Mouse (Mus musculus): Measurements from ENCODE around the gene Smyd3. TPM values are rescaled to one million over a fixed set of nuclear protein-coding genes. Genes with fewer than 3 reads are reported as not detected.
A peak's percentile ranks its signal among the peaks of the same experiment; 100 is the strongest.

The Smyd3 gene
- polyA plus RNA-seq, 1 experiment from 2014 or later = 5.8 TPM

GRCm38 (mm10) chr1:179126287-179126686, 391.6 kb downstream of the Smyd3 start:
- H3K4me3 ChIP-seq (ENCODE audit: low read depth, low read length) = no peak overlapping the region
- ATAC-seq (no peak), DNase-seq (ENCODE audit: low spot score) (no peak)
- no peak overlapping the region for H3K27ac ChIP-seq (ENCODE audit: low read length)
- no peaks in the 10 kb centered on the region for H3K36me3 ChIP-seq (ENCODE audit: insufficient read depth, low read length)
- no peaks in the 10 kb centered on the region for H3K27me3 ChIP-seq (replicated peaks; ENCODE audit: insufficient read depth, low read length)
- no peaks in the 10 kb centered on the region for H3K4me1 ChIP-seq (ENCODE audit: insufficient read depth, low read depth, low read length)
- no peak overlapping the region for H3K4me2 ChIP-seq (replicated peaks; ENCODE audit: low read depth, low read length)
- TF ChIP-seq EP300 (IDR thresholded peaks at IDR 0.05) = no peak
- TF ChIP-seq CTCF (IDR thresholded peaks at IDR 0.05) = no peak
- H3K9me3 ChIP-seq (ENCODE audit: low read length) = no peaks in the 10 kb centered on the region
- H3K9ac ChIP-seq (replicated peaks; ENCODE audit: low read depth) = no peak overlapping the region
- 40% methylated on average over 3 of the region's 3 CpGs for WGBS

GRCm38 (mm10) chr1:179122476-179123229, 395.2 kb downstream of the Smyd3 start:
- WGBS = 62% methylated on average over 11 of the region's 11 CpGs
- Histone ChIP-seq H3K27me3 (replicated peaks; ENCODE audit: insufficient read depth, low read length) (no peaks in the 10 kb centered on the region), H3K4me1 (ENCODE audit: insufficient read depth, low read depth, low read length) (no peaks in the 10 kb centered on the region), H3K36me3 (ENCODE audit: insufficient read depth, low read length) (no peaks in the 10 kb centered on the region), H3K27ac (ENCODE audit: low read length) (no peak overlapping the region), H3K9ac (replicated peaks; ENCODE audit: low read depth) (no peak overlapping the region), H3K4me3 (ENCODE audit: low read depth, low read length) (no peak overlapping the region), H3K9me3 (ENCODE audit: low read length) (no peaks in the 10 kb centered on the region), H3K4me2 (replicated peaks; ENCODE audit: low read depth, low read length) (no peak overlapping the region)
- peak; percentile 21 for DNase-seq (ENCODE audit: low spot score)
- no peak for ATAC-seq
- TF ChIP-seq EP300 (IDR thresholded peaks at IDR 0.05) (no peak), CTCF (IDR thresholded peaks at IDR 0.05) (no peak)

- H3K4me1 ChIP-seq (ENCODE audit: insufficient read depth, low read depth, low read length) = no peaks in the 10 kb centered on the region
- H3K27me3 ChIP-seq (replicated peaks; ENCODE audit: insufficient read depth, low read length) = no peaks in the 10 kb centered on the region
- no peaks in the 10 kb centered on the region for H3K9me3 ChIP-seq (ENCODE audit: low read length)
- no peak for DNase-seq (ENCODE audit: low spot score)
- H3K4me3 ChIP-seq (ENCODE audit: low read depth, low read length) = no peak overlapping the region
- ATAC-seq = no peak
- H3K27ac ChIP-seq (ENCODE audit: low read length) = no peak overlapping the region
- H3K36me3 ChIP-seq (ENCODE audit: insufficient read depth, low read length) = no peaks in the 10 kb centered on the region
- no peak for TF ChIP-seq EP300 (IDR thresholded peaks at IDR 0.05)
- TF ChIP-seq CTCF (IDR thresholded peaks at IDR 0.05) = no peak
- WGBS = 79% methylated on average over 9 of the region's 9 CpGs
- H3K9ac ChIP-seq (replicated peaks; ENCODE audit: low read depth) = no peak overlapping the region
- H3K4me2 ChIP-seq (replicated peaks; ENCODE audit: low read depth, low read length) = no peak overlapping the region
These were observed 397.4 kb downstream of the Smyd3 start for GRCm38 (mm10) chr1:179120217-179120966.

- no peaks in the 10 kb centered on the region for H3K27me3 ChIP-seq (replicated peaks; ENCODE audit: insufficient read depth, low read length)
- H3K36me3 ChIP-seq (ENCODE audit: insufficient read depth, low read length) = no peaks in the 10 kb centered on the region
- H3K4me2 ChIP-seq (replicated peaks; ENCODE audit: low read depth, low read length) = no peak overlapping the region
- TF ChIP-seq EP300 (IDR thresholded peaks at IDR 0.05) (no peak), CTCF (IDR thresholded peaks at IDR 0.05) (no peak)
- ATAC-seq = no peak
- no peaks in the 10 kb centered on the region for H3K4me1 ChIP-seq (ENCODE audit: insufficient read depth, low read depth, low read length)
- H3K9me3 ChIP-seq (ENCODE audit: low read length) = no peaks in the 10 kb centered on the region
- no peak overlapping the region for H3K27ac ChIP-seq (ENCODE audit: low read length)
- 58% methylated on average over 7 of the region's 7 CpGs for WGBS
- H3K9ac ChIP-seq (replicated peaks; ENCODE audit: low read depth) = no peak overlapping the region
- DNase-seq (ENCODE audit: low spot score) = peak; percentile 20
- no peak overlapping the region for H3K4me3 ChIP-seq (ENCODE audit: low read depth, low read length)
These were observed 399.2 kb downstream of the Smyd3 start for GRCm38 (mm10) chr1:179118673-179119072.

- Histone ChIP-seq H3K4me1 (ENCODE audit: insufficient read depth, low read depth, low read length) (no peaks in the 10 kb centered on the region), H3K27me3 (replicated peaks; ENCODE audit: insufficient read depth, low read length) (no peaks in the 10 kb centered on the region), H3K9me3 (ENCODE audit: low read length) (no peaks in the 10 kb centered on the region), H3K4me2 (replicated peaks; ENCODE audit: low read depth, low read length) (no peak overlapping the region), H3K36me3 (ENCODE audit: insufficient read depth, low read length) (no peaks in the 10 kb centered on the region), H3K4me3 (ENCODE audit: low read depth, low read length) (no peak overlapping the region), H3K9ac (replicated peaks; ENCODE audit: low read depth) (no peak overlapping the region), H3K27ac (ENCODE audit: low read length) (no peak overlapping the region)
- ATAC-seq = no peak
- TF ChIP-seq CTCF (IDR thresholded peaks at IDR 0.05) (no peak), EP300 (IDR thresholded peaks at IDR 0.05) (no peak)
- 73% methylated on average over 10 of the region's 10 CpGs for WGBS
- no peak for DNase-seq (ENCODE audit: low spot score)
These were observed 400.8 kb downstream of the Smyd3 start for GRCm38 (mm10) chr1:179116729-179117663.
